Mouse (Mus musculus) heart, adult 2 months (tissue): ENCODE measurements around the gene Ms4a3. TPM values are rescaled to one million over a fixed set of nuclear protein-coding genes. Genes with fewer than 3 reads are reported as not detected.

Experiments
- DNase-seq, 2 experiments: peaks; one replicate each; pipeline ENCODE4 v3.0.0; 2021
- H3K27ac ChIP-seq: fragments of 200-600 bp; 2 replicates; pipeline ENCODE4 v1.8.1; 2022
- H3K27me3 ChIP-seq: fragments of 200-500 bp; 2 replicates; pipeline ENCODE4 v1.6.1; 2012; ENCODE audit warnings: mild to moderate bottlenecking, low read length, inconsistent platforms, mixed read lengths; ENCODE audit not compliant: control insufficient read depth, insufficient read depth
- H3K36me3 ChIP-seq: fragments of 200-500 bp; 2 replicates; pipeline ENCODE4 v1.6.1; 2012; ENCODE audit warnings: low read length, inconsistent platforms; ENCODE audit not compliant: control insufficient read depth, insufficient read depth
- H3K4me1 ChIP-seq: fragments of 200-500 bp; 2 replicates; pipeline ENCODE4 v1.6.1; 2011; ENCODE audit warnings: low read length; ENCODE audit not compliant: control insufficient read depth, insufficient read depth
- H3K4me3 ChIP-seq: fragments of 200-600 bp; 2 replicates; pipeline ENCODE4 v1.8.1; 2022
- H3K79me2 ChIP-seq: fragments of 200-500 bp; replicated peaks from 2 replicates; pipeline ENCODE4 v1.6.1; 2012; ENCODE audit warnings: mild to moderate bottlenecking, inconsistent platforms, low read length, moderate library complexity, mixed read lengths; ENCODE audit not compliant: control insufficient read depth, insufficient read depth
- H3K9ac ChIP-seq: fragments of 200-500 bp; 2 replicates; pipeline ENCODE4 v1.6.1; 2012; ENCODE audit warnings: low read depth, mild to moderate bottlenecking, control low read depth, inconsistent platforms, low read length, mixed read lengths
- CTCF ChIP-seq: fragments of 200-600 bp; IDR thresholded peaks from 2 replicates; pipeline ENCODE4 v1.8.1; 2022; ENCODE audit warnings: antibody characterized with exemption, mild to moderate bottlenecking, moderate library complexity
- EP300 ChIP-seq: fragments of 200-500 bp; IDR thresholded peaks from 2 replicates; pipeline ENCODE4 v1.6.1; 2011; ENCODE audit warnings: low read depth, low read length, control low read depth; ENCODE audit not compliant: insufficient read depth
- POLR2A ChIP-seq: fragments of 200-500 bp; IDR thresholded peaks from 2 replicates; pipeline ENCODE4 v1.6.1; 2011; ENCODE audit warnings: mild to moderate bottlenecking, low read depth, low read length, control low read depth; ENCODE audit not compliant: insufficient read depth
- whole genome bisulfite sequencing: fragments of 180-500 bp; shearing (Covaris S2); methylation state at CpG from one replicate; pipeline ENCODE4 v1.1.7; 2018; 5-methylcytosine and 5-hydroxymethylcytosine counted together
- intact Hi-C: fragments of 180-260 bp; cut with DNase I; formaldehyde crosslinking; loops from one replicate; pipeline ENCODE4 v1.15.1; 2025
- polyA plus RNA-seq: library from polyadenylated mRNA; depleted of rRNA; stranded (reverse); fragments of >200 nt; gene quantifications from 2 replicates; pipeline ENCODE4 v1.2.3, GENCODE M21; 2012
- total RNA-seq, 2 experiments: library from RNA; stranded (reverse); gene quantifications; 2 replicates each; pipeline ENCODE4 v1.2.3; 2021

The Ms4a3 gene
- total and polyA plus RNA-seq, 3 experiments, result not detected

DNA sequence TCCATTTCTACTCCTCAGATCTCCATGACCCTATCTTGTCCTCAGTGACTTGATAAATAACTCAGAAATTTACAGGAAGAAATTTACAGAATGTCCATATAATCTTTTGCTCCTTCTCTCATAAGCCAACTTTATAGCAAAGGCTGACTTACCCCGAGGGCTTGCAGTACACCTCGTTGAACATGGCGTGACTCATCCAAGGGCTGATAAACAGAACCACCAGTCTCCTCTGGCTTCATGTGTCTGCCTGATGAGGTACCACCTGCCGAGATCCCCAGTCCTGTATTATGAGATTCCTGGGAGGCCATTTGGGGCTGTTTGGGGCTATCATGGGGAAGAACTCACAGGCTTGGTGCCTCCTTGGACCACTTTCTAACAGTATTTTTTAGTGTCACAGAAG is 1.6 kb downstream of the Ms4a3 start:
- TF ChIP-seq POLR2A (no peak), CTCF (no peak), EP300 (no peak)
- no peaks in the 10 kb centered on the region for H3K4me1 ChIP-seq
- H3K27me3 ChIP-seq, result no peaks in the 10 kb centered on the region
- DNase-seq, result no peak
- H3K9ac ChIP-seq, result no peak overlapping the region
- H3K79me2 ChIP-seq, result no peaks in the 10 kb centered on the region
- intact Hi-C loops, result no loop called here
- no peaks in the 10 kb centered on the region for H3K36me3 ChIP-seq
- 53% methylated on average over 4 of the region's 4 CpGs for whole genome bisulfite sequencing
- no peak overlapping the region for H3K4me3 ChIP-seq
- H3K27ac ChIP-seq, result no peak overlapping the region

DNA sequence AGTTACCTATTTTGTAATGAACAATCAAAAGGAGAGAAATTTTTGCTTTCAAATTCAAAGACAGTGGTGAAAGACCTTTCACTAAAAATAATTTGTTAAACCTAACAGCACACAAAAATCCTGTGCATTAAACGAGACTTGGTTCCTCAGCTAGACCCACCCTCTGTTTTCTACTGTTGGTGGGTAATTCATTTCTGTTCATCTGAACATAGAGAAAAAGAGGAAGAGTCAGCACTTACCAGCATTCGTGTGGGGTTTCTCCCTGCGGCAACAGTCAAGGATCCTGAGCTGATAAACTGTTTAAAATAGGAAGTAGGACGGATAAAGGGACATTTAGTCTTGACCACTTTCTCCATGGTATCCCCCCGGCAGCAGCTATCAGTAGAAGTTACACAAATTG is 5.1 kb downstream of the Ms4a3 start:
- Histone ChIP-seq H3K4me3 (no peak overlapping the region), H3K79me2 (no peaks in the 10 kb centered on the region), H3K4me1 (no peaks in the 10 kb centered on the region), H3K36me3 (no peaks in the 10 kb centered on the region), H3K9ac (no peak overlapping the region), H3K27ac (no peak overlapping the region), H3K27me3 (no peaks in the 10 kb centered on the region)
- intact Hi-C loops, result no loop called here
- TF ChIP-seq POLR2A (no peak), EP300 (no peak)
- WGBS, result 34% methylated on average over 5 of the region's 5 CpGs
- DNase-seq, result no peak

DNA sequence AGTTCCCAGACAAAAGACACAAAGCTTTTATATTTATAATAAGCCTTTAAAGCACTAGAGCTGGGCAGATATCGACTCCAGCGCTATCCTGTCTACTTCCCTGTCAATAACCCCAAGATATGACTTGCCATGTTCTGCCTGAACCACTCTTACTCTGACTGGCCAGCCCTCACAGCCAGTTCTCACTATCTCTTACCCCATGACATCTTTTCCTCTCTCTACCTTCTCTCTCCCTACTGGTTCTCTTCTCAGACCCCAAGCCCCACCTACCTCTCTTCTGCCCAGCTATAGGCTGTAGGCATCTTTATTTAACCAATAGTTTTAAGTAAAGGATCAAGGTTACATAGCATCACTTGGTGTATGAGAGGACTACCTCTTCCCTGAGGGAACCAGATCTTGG is 6.3 kb downstream of the Ms4a3 start:
- Histone ChIP-seq H3K79me2 (no peaks in the 10 kb centered on the region), H3K36me3 (no peaks in the 10 kb centered on the region), H3K4me1 (no peaks in the 10 kb centered on the region), H3K9ac (no peak overlapping the region), H3K4me3 (no peak overlapping the region), H3K27ac (no peak overlapping the region), H3K27me3 (no peaks in the 10 kb centered on the region)
- intact Hi-C loops, result no loop called here
- WGBS, result 56% methylated on average over 2 of the region's 2 CpGs
- no peak for DNase-seq
- TF ChIP-seq EP300 (no peak), POLR2A (no peak), CTCF (no peak)

DNA sequence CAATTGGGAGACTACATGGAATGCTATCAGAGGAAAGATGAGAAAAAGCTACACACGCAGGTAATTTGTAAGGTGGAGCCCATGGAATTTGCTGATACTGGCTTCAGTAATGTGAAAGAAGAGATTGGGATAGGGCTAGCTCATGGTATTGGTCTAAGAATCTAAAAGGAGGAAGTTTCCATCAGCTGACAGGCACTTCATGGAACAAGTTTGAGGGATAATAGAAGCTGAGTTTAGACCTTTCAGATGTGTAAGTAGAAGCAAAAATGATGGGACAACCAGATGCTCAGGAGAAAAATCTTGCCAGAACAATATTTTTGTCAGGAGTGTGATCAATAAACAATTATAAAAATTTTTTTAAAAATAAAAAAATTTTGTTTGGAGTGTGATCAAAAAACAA is 6.9 kb downstream of the Ms4a3 start:
- no peak for DNase-seq
- no peaks in the 10 kb centered on the region for H3K36me3 ChIP-seq
- TF ChIP-seq CTCF (no peak), POLR2A (no peak), EP300 (no peak)
- intact Hi-C loops, result no loop called here
- H3K27ac ChIP-seq, result no peak overlapping the region
- H3K79me2 ChIP-seq, result no peaks in the 10 kb centered on the region
- no peaks in the 10 kb centered on the region for H3K27me3 ChIP-seq
- no peak overlapping the region for H3K9ac ChIP-seq
- 75% methylated on average over 1 of the region's 1 CpGs for WGBS
- H3K4me1 ChIP-seq, result no peaks in the 10 kb centered on the region
- H3K4me3 ChIP-seq, result no peak overlapping the region

DNA sequence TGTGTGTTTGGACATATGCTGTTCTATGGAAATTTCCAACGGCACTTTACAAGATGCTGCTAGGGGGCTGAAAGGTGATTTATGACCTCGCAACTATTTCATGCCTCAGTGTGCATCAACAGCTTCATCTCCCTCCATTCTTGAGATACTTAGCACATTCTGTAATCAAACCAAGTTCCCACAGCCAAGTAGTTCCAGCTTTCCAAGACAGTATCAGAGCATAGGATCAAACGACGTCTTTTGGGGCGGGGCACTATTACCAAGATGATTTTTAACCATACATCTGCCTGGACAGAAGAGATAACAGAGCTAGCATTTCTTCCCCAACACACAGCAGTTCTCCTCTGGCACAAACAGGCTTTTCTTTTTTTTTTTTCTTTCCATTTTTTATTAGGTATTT is 15.4 kb downstream of the Ms4a3 start:
- H3K4me1 ChIP-seq, result no peaks in the 10 kb centered on the region
- no peaks in the 10 kb centered on the region for H3K27me3 ChIP-seq
- WGBS, result 69% methylated on average over 5 of the region's 5 CpGs
- intact Hi-C loops, result no loop called here
- H3K4me3 ChIP-seq, result no peak overlapping the region
- DNase-seq, result no peak
- TF ChIP-seq EP300, result no peak
- no peak for TF ChIP-seq CTCF
- TF ChIP-seq POLR2A, result no peak
- H3K36me3 ChIP-seq, result no peaks in the 10 kb centered on the region
- H3K9ac ChIP-seq, result no peak overlapping the region
- no peaks in the 10 kb centered on the region for H3K79me2 ChIP-seq
- no peak overlapping the region for H3K27ac ChIP-seq

DNA sequence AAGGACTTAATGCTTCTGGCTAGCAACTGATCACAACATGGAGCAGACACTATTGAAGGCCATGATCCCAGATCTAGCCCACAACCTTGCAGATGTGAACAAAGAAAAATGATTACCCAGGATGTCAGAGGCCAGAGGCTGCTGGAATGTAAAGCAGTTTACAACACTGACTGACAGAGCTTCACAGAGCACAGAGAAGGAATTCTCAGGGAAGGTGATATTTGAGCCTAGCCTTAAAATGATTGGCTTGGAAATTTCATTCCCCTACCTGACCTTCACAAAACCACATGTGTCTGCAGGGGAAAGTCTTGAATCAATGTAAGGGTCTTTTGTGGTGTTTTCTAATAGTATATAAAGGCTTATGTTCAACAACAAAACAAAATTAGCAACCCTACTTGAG is 15.9 kb downstream of the Ms4a3 start:
- Histone ChIP-seq H3K79me2 (no peaks in the 10 kb centered on the region), H3K4me1 (no peaks in the 10 kb centered on the region), H3K36me3 (no peaks in the 10 kb centered on the region), H3K27me3 (no peaks in the 10 kb centered on the region), H3K27ac (no peak overlapping the region), H3K4me3 (no peak overlapping the region), H3K9ac (no peak overlapping the region)
- intact Hi-C loops, result no loop called here
- no peak for DNase-seq
- TF ChIP-seq CTCF, result no peak
- no peak for TF ChIP-seq EP300
- TF ChIP-seq POLR2A, result no peak
